Comparison of ENCODE assay signal across 8 mouse cellular contexts in the genomic region with DNA sequence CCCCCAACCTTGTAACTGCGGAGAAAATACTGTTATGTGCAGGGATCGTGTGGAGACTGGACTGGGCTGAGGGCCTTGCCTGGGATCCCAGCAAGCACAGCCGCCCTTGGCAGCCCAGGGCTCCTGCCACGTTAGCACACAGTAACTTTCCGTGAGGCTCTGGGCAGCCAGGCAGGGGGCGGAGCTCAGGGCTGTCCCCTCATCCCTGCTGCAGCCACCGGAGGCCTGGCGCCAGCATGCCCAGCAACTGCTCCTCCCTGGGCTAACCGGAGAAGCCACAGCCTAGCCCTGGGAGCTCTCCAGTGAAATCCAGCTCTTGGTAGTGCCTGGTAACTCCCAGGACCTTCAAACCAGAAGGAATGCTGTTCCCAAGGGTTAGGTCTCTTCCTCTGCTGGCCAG.
DNase-seq lines count a peak whose midpoint lies in the region; ATAC-seq and TF ChIP-seq lines count a peak whose summit lies in the region.

No protein-coding gene starts in this region.

- peaks cover 11% of the 10 kb centered on the region for H3K4me1 ChIP-seq in hindbrain, embryonic 14.5 days (replicated peaks; ENCODE audit: control insufficient read depth, insufficient read depth, low read length)
- H3K4me1 ChIP-seq in midbrain, embryonic 15.5 days: 0 out of 2 replicates have a peak, but pooled peaks cover 4% of the 10 kb centered on the region
- H3K4me1 ChIP-seq in intestine, postnatal 0 days (replicated peaks; ENCODE audit: control insufficient read depth, insufficient read depth, low read length): no peaks in the 10 kb centered on the region

- H3K9ac ChIP-seq in hindbrain, embryonic 14.5 days: 0 out of 2 replicates have a peak overlapping the region, but pooled peaks have one; percentile 20
- no peak overlapping the region for H3K9ac ChIP-seq in midbrain, embryonic 15.5 days
- no peak overlapping the region for H3K9ac ChIP-seq in intestine, postnatal 0 days (ENCODE audit: low read depth, low read length)

- no peak overlapping the region for H3K4me2 ChIP-seq in hindbrain, embryonic 14.5 days (replicated peaks)
- no peak overlapping the region for H3K4me2 ChIP-seq in midbrain, embryonic 15.5 days
- H3K4me2 ChIP-seq in intestine, postnatal 0 days (replicated peaks; ENCODE audit: low read depth): no peak overlapping the region

- H3K36me3 ChIP-seq in hindbrain, embryonic 14.5 days (replicated peaks; ENCODE audit: control insufficient read depth, insufficient read depth): no peaks in the 10 kb centered on the region
- H3K36me3 ChIP-seq in midbrain, embryonic 15.5 days (replicated peaks): no peaks in the 10 kb centered on the region
- H3K36me3 ChIP-seq in intestine, postnatal 0 days (ENCODE audit: control insufficient read depth, insufficient read depth): no peaks in the 10 kb centered on the region

- whole genome bisulfite sequencing in hindbrain, embryonic 14.5 days: 6% methylated on average over 9 of the region's 9 CpGs
- whole genome bisulfite sequencing in midbrain, embryonic 15.5 days: 11% methylated on average over 9 of the region's 9 CpGs
- 23% methylated on average over 9 of the region's 9 CpGs for WGBS in intestine, postnatal 0 days

- H3K27ac ChIP-seq in hindbrain, embryonic 14.5 days: no peak overlapping the region
- H3K27ac ChIP-seq in midbrain, embryonic 15.5 days: no peak overlapping the region
- H3K27ac ChIP-seq in intestine, postnatal 0 days (ENCODE audit: low read depth, low read length): no peak overlapping the region

- no peak overlapping the region for H3K4me3 ChIP-seq in hindbrain, embryonic 14.5 days (replicated peaks; ENCODE audit: low read length)
- H3K4me3 ChIP-seq in midbrain, embryonic 15.5 days: no peak overlapping the region
- H3K4me3 ChIP-seq in intestine, postnatal 0 days (ENCODE audit: low read depth, low read length): no peak overlapping the region

- ATAC-seq in hindbrain, embryonic 14.5 days (ENCODE audit: low FRiP score): peak; percentile 77; the same call in 1 of the 2 replicates
- 0 out of 2 replicates have a peak, but pooled peaks have one; percentile 58 for ATAC-seq in midbrain, embryonic 15.5 days (replicated peaks)
- ATAC-seq in intestine, postnatal 0 days: no peak

- H3K9me3 ChIP-seq in hindbrain, embryonic 14.5 days (ENCODE audit: control insufficient read depth, low read length): no peaks in the 10 kb centered on the region
- no peaks in the 10 kb centered on the region for H3K9me3 ChIP-seq in midbrain, embryonic 15.5 days
- no peaks in the 10 kb centered on the region for H3K9me3 ChIP-seq in intestine, postnatal 0 days (ENCODE audit: control insufficient read depth)

- peak; percentile 89 for DNase-seq in adrenal gland, adult 8-10 months
- DNase-seq in embryo, embryonic 11.5 days (ENCODE audit: low read depth, low spot score): peak; percentile 17
- DNase-seq in gastrocnemius, postnatal 10 days: peak; percentile 82
- peak; percentile 50 for DNase-seq in hindbrain, embryonic 14.5 days (ENCODE audit: low spot score)
- DNase-seq in left cerebral cortex, postnatal 25 days (ENCODE audit: low spot score in 2 of 2): peak; percentile 16 to 56
- peak; percentile 61 for DNase-seq in testis, postnatal 10 days (ENCODE audit: low spot score)

- no peaks in the 10 kb centered on the region for H3K27me3 ChIP-seq in hindbrain, embryonic 14.5 days (ENCODE audit: control insufficient read depth, insufficient read depth, low read length)
- no peaks in the 10 kb centered on the region for H3K27me3 ChIP-seq in midbrain, embryonic 15.5 days (replicated peaks)
- no peaks in the 10 kb centered on the region for H3K27me3 ChIP-seq in intestine, postnatal 0 days (replicated peaks; ENCODE audit: control insufficient read depth, insufficient read depth, low read length)

- no peak for TF ChIP-seq CTCF in intestine, postnatal 0 days (IDR thresholded peaks at IDR 0.05; ENCODE audit: low read depth)

- intact Hi-C loops in left cerebral cortex, postnatal 25 days (cut with DNase I): no loop called here

Comparison
In these comparisons a context has a peak if more than half of its experiments do, and no peak if none do; other contexts are left out.
1. DNase-seq: peak in every context shown above with its lines; median percentile 89 in adrenal gland, adult 8-10 months; 82 in gastrocnemius, postnatal 10 days; 61 in testis, postnatal 10 days; 50 in hindbrain, embryonic 14.5 days; 36 in left cerebral cortex, postnatal 25 days; 17 in embryo, embryonic 11.5 days.